Mouse (Mus musculus) thymus, postnatal 14 days (tissue): Measurements from ENCODE around the gene Mis12.

Experiments used
- DNase-seq: peaks from one replicate; pipeline ENCODE4 v3.0.0; 2021

Gene Mis12

GRCm38 (mm10) chr11:71019201-71020068 lies at the start of gene Mis12, which contains the start of gene Derl2:
Gene Mis12, plus strand, starts transcription at chr11:71019611.
Gene Derl2, minus strand, starts transcription at chr11:71019841.
- DNase-seq: peak; percentile 97

- peak; percentile 93 for DNase-seq
Observed at GRCm38 (mm10) chr11:70969821-70970559, 49.4 kb upstream of the Mis12 start, which contains the start of the genes Nup88 and Rpain. Gene Nup88, minus strand, starts transcription at chr11:70969973. Gene Rpain, plus strand, starts transcription at chr11:70970213.

- DNase-seq: peak; percentile 11
Observed at GRCm38 (mm10) chr11:70970560-70971540, 48.6 kb upstream of the Mis12 start.

GRCm38 (mm10) chr11:70972586-70972985 lies 46.8 kb upstream of the Mis12 start:
- DNase-seq: no peak

- DNase-seq: peak; percentile 11
Observed at GRCm38 (mm10) chr11:70973947-70974346, 45.5 kb upstream of the Mis12 start.

GRCm38 (mm10) chr11:70975193-70975592 lies 44.2 kb upstream of the Mis12 start:
- no peak for DNase-seq

- no peak for DNase-seq
Observed at GRCm38 (mm10) chr11:70977293-70977692, 42.1 kb upstream of the Mis12 start.

- DNase-seq: no peak
Observed at GRCm38 (mm10) chr11:70980232-70980631, 39.2 kb upstream of the Mis12 start.

- DNase-seq: no peak
Observed at GRCm38 (mm10) chr11:70980751-70981510, 38.5 kb upstream of the Mis12 start.

GRCm38 (mm10) chr11:70982030-70982429 lies 37.4 kb upstream of the Mis12 start:
- DNase-seq: no peak

GRCm38 (mm10) chr11:70982557-70983228 lies 36.7 kb upstream of the Mis12 start, which contains the start of gene C1qbp:
Gene C1qbp, minus strand, starts transcription at chr11:70983026.
- DNase-seq: peak; percentile 96

- no peak for DNase-seq
Observed at GRCm38 (mm10) chr11:71001167-71001566, 18.2 kb upstream of the Mis12 start.

GRCm38 (mm10) chr11:71003611-71004315 lies 15.6 kb upstream of the Mis12 start:
- no peak for DNase-seq

- DNase-seq: peak; percentile 95
Observed at GRCm38 (mm10) chr11:71004316-71004773, 15.1 kb upstream of the Mis12 start, which contains the start of gene Dhx33. Gene Dhx33, minus strand, starts transcription at chr11:71004437.

GRCm38 (mm10) chr11:71005046-71005445 lies 14.4 kb upstream of the Mis12 start:
- DNase-seq: peak; percentile 11

GRCm38 (mm10) chr11:71007026-71007425 lies 12.4 kb upstream of the Mis12 start:
- DNase-seq: no peak

- DNase-seq: no peak
Observed at GRCm38 (mm10) chr11:71007831-71008230, 11.6 kb upstream of the Mis12 start.

GRCm38 (mm10) chr11:71008321-71008720 lies 11.1 kb upstream of the Mis12 start:
- DNase-seq: no peak

GRCm38 (mm10) chr11:71012743-71013142 lies 6.7 kb upstream of the Mis12 start:
- no peak for DNase-seq

GRCm38 (mm10) chr11:71017051-71017450 lies 2.4 kb upstream of the Mis12 start:
- no peak for DNase-seq
